Mouse (Mus musculus) layer of hippocampus, adult 11-12 months (tissue): ENCODE measurements around the gene Ppp1r12c.
"Not testable (repeated sequence)": the region's sequence is repeated elsewhere in the genome, so short reads cannot be mapped to it uniquely, and the experiment has no call there.

Source experiments
- DNase-seq: peaks from one replicate; pipeline ENCODE4 v3.0.0; 2022; ENCODE audit warnings: low spot score

Ppp1r12c gene

GRCm38 (mm10) chr7:4501558-4502397, at the start of gene Ppp1r12c:
TSS of gene Ppp1r12c (minus strand) at chr7:4501680.
- DNase-seq, result peak; percentile 95

- peak; percentile 78 for DNase-seq
Observed at GRCm38 (mm10) chr7:4547221-4547641, 45.8 kb upstream of the Ppp1r12c start, which contains the start of gene Syt5. TSS of gene Syt5 (minus strand) at chr7:4547541.

- DNase-seq, result peak; percentile 92
Observed at GRCm38 (mm10) chr7:4546591-4547131, 45.2 kb upstream of the Ppp1r12c start.

GRCm38 (mm10) chr7:4546050-4546449, 44.6 kb upstream of the Ppp1r12c start:
- no peak for DNase-seq

- no peak for DNase-seq
Observed at GRCm38 (mm10) chr7:4542013-4542412, 40.5 kb upstream of the Ppp1r12c start.

- DNase-seq, result no peak
Observed at GRCm38 (mm10) chr7:4541344-4541743, 39.9 kb upstream of the Ppp1r12c start.

- DNase-seq, result no peak
Observed at GRCm38 (mm10) chr7:4539019-4539418, 37.5 kb upstream of the Ppp1r12c start.

GRCm38 (mm10) chr7:4537181-4537580, 35.7 kb upstream of the Ppp1r12c start:
- no peak for DNase-seq

- DNase-seq, result no peak
Observed at GRCm38 (mm10) chr7:4536369-4536768, 34.9 kb upstream of the Ppp1r12c start.

- DNase-seq, result no peak
Observed at GRCm38 (mm10) chr7:4532005-4532729, 30.7 kb upstream of the Ppp1r12c start, which contains the start of gene Dnaaf3. TSS of gene Dnaaf3 (minus strand) at chr7:4532453.

- DNase-seq, result not testable (repeated sequence)
Observed at GRCm38 (mm10) chr7:4530166-4530565, 28.7 kb upstream of the Ppp1r12c start.

- DNase-seq, result no peak
Observed at GRCm38 (mm10) chr7:4527302-4527689, 25.8 kb upstream of the Ppp1r12c start.

GRCm38 (mm10) chr7:4526341-4527301, 25.1 kb upstream of the Ppp1r12c start:
- peak; percentile 75 for DNase-seq

- peak; percentile 52 for DNase-seq
Observed at GRCm38 (mm10) chr7:4524212-4524922, 22.9 kb upstream of the Ppp1r12c start, which contains the start of gene Tnni3. TSS of gene Tnni3 (minus strand) at chr7:4524229.

GRCm38 (mm10) chr7:4523205-4524130, 22.0 kb upstream of the Ppp1r12c start:
- no peak for DNase-seq

GRCm38 (mm10) chr7:4522292-4522691, 20.8 kb upstream of the Ppp1r12c start:
- no peak for DNase-seq

GRCm38 (mm10) chr7:4521231-4522003, 19.9 kb upstream of the Ppp1r12c start:
- no peak for DNase-seq

GRCm38 (mm10) chr7:4518487-4518886, 17.0 kb upstream of the Ppp1r12c start:
- no peak for DNase-seq
